24 mouse cellular contexts compared by ENCODE assay signal in genomic region chr1:179026614-179027013, GRCm38 (mm10).
DNase-seq lines count a peak whose midpoint lies in the region.
"Had no signal": no experiment of that assay in that cellular context is flagged by ENCODE, and none has a peak within 500 bp of the region (broad histone marks: within the 10 kb centered on the region; RNA-seq: fewer than 3 reads in every experiment).

No protein-coding gene starts in this region.

- H3K4me1 ChIP-seq in heart, embryonic 10.5 days = peaks cover 25% of the 10 kb centered on the region
- H3K4me1 ChIP-seq: forebrain, embryonic 12.5 days; kidney, embryonic 15.5 days; liver, embryonic 15.5 days; midbrain, embryonic 12.5 days had no signal

- 0 out of 2 replicates have a peak overlapping the region, but pooled peaks have one; percentile 42 for H3K27ac ChIP-seq in heart, embryonic 10.5 days
- H3K27ac ChIP-seq: embryonic facial prominence, embryonic 10.5 days; forebrain, embryonic 12.5 days; kidney, embryonic 15.5 days; limb, embryonic 10.5 days; liver, embryonic 15.5 days; macrophage; midbrain, embryonic 12.5 days had no signal

- no peaks in the 10 kb centered on the region for H3K27me3 ChIP-seq in heart, embryonic 10.5 days (ENCODE audit: insufficient read depth, poor library complexity, severe bottlenecking)
- H3K27me3 ChIP-seq: forebrain, embryonic 12.5 days; heart, embryonic 12.5 days; kidney, embryonic 15.5 days; liver, embryonic 15.5 days had no signal

- intact Hi-C loops in heart, postnatal 25 days (cut with DNase I) = no loop called here
- intact Hi-C loops in left cerebral cortex, postnatal 25 days (cut with DNase I) = no loop called here

- 88% methylated on average over 4 of the region's 4 CpGs for WGBS in heart, embryonic 10.5 days

- DNase-seq in heart, embryonic 10.5 days (ENCODE audit: low spot score) = no peak
- no peak for DNase-seq in heart, postnatal 25 days (ENCODE audit: low spot score)
- peak; percentile 63 for DNase-seq in right cerebral cortex, adult 18-20 months
- DNase-seq in right cerebral cortex, postnatal 14 days = no peak
- DNase-seq in left cerebral cortex, postnatal 25 days (ENCODE audit: low spot score in 2 of 2) = peak; percentile 18 to 84
- DNase-seq in right cerebral cortex, postnatal 25 days = peak; percentile 25
- no peak for DNase-seq in gastrocnemius, postnatal 10 days
- no peak for DNase-seq in thymus, postnatal 0 days (ENCODE audit: low spot score)
- DNase-seq: adrenal gland, adult 2 months; cerebellum, adult 11-12 months; cerebellum, postnatal 10 days; heart, postnatal 10 days; kidney, adult 11 months; kidney, postnatal 36 days; liver; thymus, adult 2 months had no signal

- H3K4me3 ChIP-seq in heart, embryonic 10.5 days = no peak overlapping the region
- H3K4me3 ChIP-seq: embryonic facial prominence, embryonic 10.5 days; forebrain, embryonic 12.5 days; heart, embryonic 12.5 days; kidney, embryonic 15.5 days; limb, embryonic 10.5 days; liver, embryonic 15.5 days; midbrain, embryonic 12.5 days had no signal

- H3K9me3 ChIP-seq in heart, embryonic 10.5 days = no peaks in the 10 kb centered on the region
- H3K9me3 ChIP-seq: embryonic facial prominence, embryonic 10.5 days; forebrain, embryonic 12.5 days; heart, embryonic 12.5 days; kidney, embryonic 15.5 days; limb, embryonic 10.5 days; liver, embryonic 15.5 days; midbrain, embryonic 12.5 days had no signal

- no peaks in the 10 kb centered on the region for H3K36me3 ChIP-seq in heart, embryonic 10.5 days
- H3K36me3 ChIP-seq: embryonic facial prominence, embryonic 10.5 days; forebrain, embryonic 12.5 days; heart, embryonic 12.5 days; kidney, embryonic 15.5 days; limb, embryonic 10.5 days; liver, embryonic 15.5 days; midbrain, embryonic 12.5 days had no signal

Comparison
In these comparisons a context has a peak if more than half of its experiments do, and no peak if none do; other contexts are left out.
1. DNase-seq: peak in right cerebral cortex, adult 18-20 months (single experiment), left cerebral cortex, postnatal 25 days (2 of 2) and right cerebral cortex, postnatal 25 days (single experiment); none in heart, embryonic 10.5 days (single experiment), heart, postnatal 25 days (single experiment), right cerebral cortex, postnatal 14 days (single experiment), gastrocnemius, postnatal 10 days (single experiment) and thymus, postnatal 0 days (single experiment).